Mouse (Mus musculus): ENCODE results near the gene Itpr1. TPM values are rescaled to one million over a fixed set of nuclear protein-coding genes. Genes with fewer than 3 reads are reported as not detected.

Itpr1 gene
- polyA plus RNA-seq, 1 experiment from 2014 or later: 5.0 TPM

GRCm38 (mm10) chr6:108248519-108248918 lies 35.6 kb downstream of the Itpr1 start:
- no peaks in the 10 kb centered on the region for H3K9me3 ChIP-seq
- H3K4me1 ChIP-seq (replicated peaks): peaks cover 13% of the 10 kb centered on the region
- H3K36me3 ChIP-seq: no peaks in the 10 kb centered on the region
- H3K27me3 ChIP-seq: no peaks in the 10 kb centered on the region
- H3K4me2 ChIP-seq: no peak overlapping the region
- H3K9ac ChIP-seq: no peak overlapping the region
- 43% methylated on average over 4 of the region's 4 CpGs for WGBS
- H3K4me3 ChIP-seq: no peak overlapping the region
- 0 out of 2 replicates have a peak overlapping the region, but pooled peaks have one; percentile 15 for H3K27ac ChIP-seq (replicated peaks)
- no peak; the same call in 1 of the 2 replicates for ATAC-seq (ENCODE audit: low FRiP score, low read depth)

GRCm38 (mm10) chr6:108249031-108249917 lies 36.4 kb downstream of the Itpr1 start:
- WGBS: 19% methylated on average over 9 of the region's 9 CpGs
- Histone ChIP-seq H3K27ac (replicated peaks) (peak overlapping the region; percentile 15; the same call in 1 of the 2 replicates), H3K36me3 (no peaks in the 10 kb centered on the region), H3K4me3 (no peak overlapping the region), H3K4me1 (replicated peaks) (peaks cover 13% of the 10 kb centered on the region), H3K27me3 (no peaks in the 10 kb centered on the region), H3K9ac (no peak overlapping the region), H3K9me3 (no peaks in the 10 kb centered on the region), H3K4me2 (no peak overlapping the region)
- peak; percentile 51; the same call in 1 of the 2 replicates for ATAC-seq (ENCODE audit: low FRiP score, low read depth)

GRCm38 (mm10) chr6:108249918-108250225 lies 37.0 kb downstream of the Itpr1 start:
- Histone ChIP-seq H3K4me1 (replicated peaks) (peaks cover 13% of the 10 kb centered on the region), H3K4me2 (no peak overlapping the region), H3K27me3 (no peaks in the 10 kb centered on the region), H3K4me3 (no peak overlapping the region), H3K9ac (no peak overlapping the region), H3K36me3 (no peaks in the 10 kb centered on the region), H3K9me3 (no peaks in the 10 kb centered on the region), H3K27ac (replicated peaks) (no peak overlapping the region)
- 35% methylated on average over 3 of the region's 3 CpGs for WGBS
- ATAC-seq (ENCODE audit: low FRiP score, low read depth): no peak

GRCm38 (mm10) chr6:108250416-108250815 lies 37.5 kb downstream of the Itpr1 start:
- no peak overlapping the region for H3K4me2 ChIP-seq
- no peaks in the 10 kb centered on the region for H3K27me3 ChIP-seq
- no peaks in the 10 kb centered on the region for H3K9me3 ChIP-seq
- H3K4me3 ChIP-seq: no peak overlapping the region
- WGBS: 75% methylated on average over 4 of the region's 4 CpGs
- H3K4me1 ChIP-seq (replicated peaks): peaks cover 13% of the 10 kb centered on the region
- no peak overlapping the region for H3K27ac ChIP-seq (replicated peaks)
- H3K36me3 ChIP-seq: no peaks in the 10 kb centered on the region
- H3K9ac ChIP-seq: no peak overlapping the region
- ATAC-seq (ENCODE audit: low FRiP score, low read depth): no peak

- Histone ChIP-seq H3K9ac (no peak overlapping the region), H3K4me2 (no peak overlapping the region), H3K27me3 (no peaks in the 10 kb centered on the region), H3K36me3 (no peaks in the 10 kb centered on the region), H3K27ac (replicated peaks) (no peak overlapping the region), H3K9me3 (no peaks in the 10 kb centered on the region), H3K4me3 (no peak overlapping the region), H3K4me1 (replicated peaks) (peaks cover 13% of the 10 kb centered on the region)
- WGBS: 74% methylated on average over 13 of the region's 13 CpGs
- no peak for ATAC-seq (ENCODE audit: low FRiP score, low read depth)
Measured at GRCm38 (mm10) chr6:108252565-108253360, 39.9 kb downstream of the Itpr1 start.

GRCm38 (mm10) chr6:108254132-108255064 lies 41.5 kb downstream of the Itpr1 start:
- Histone ChIP-seq H3K27me3 (no peaks in the 10 kb centered on the region), H3K4me2 (no peak overlapping the region), H3K27ac (replicated peaks) (no peak overlapping the region), H3K4me1 (replicated peaks) (peaks cover 3% of the 10 kb centered on the region), H3K9ac (no peak overlapping the region), H3K4me3 (no peak overlapping the region), H3K9me3 (no peaks in the 10 kb centered on the region), H3K36me3 (no peaks in the 10 kb centered on the region)
- 76% methylated on average over 9 of the region's 9 CpGs for WGBS
- ATAC-seq (ENCODE audit: low FRiP score, low read depth): no peak

- Histone ChIP-seq H3K9me3 (no peaks in the 10 kb centered on the region), H3K27ac (replicated peaks) (no peak overlapping the region), H3K9ac (no peak overlapping the region), H3K27me3 (no peaks in the 10 kb centered on the region), H3K36me3 (no peaks in the 10 kb centered on the region), H3K4me3 (no peak overlapping the region), H3K4me1 (replicated peaks) (no peaks in the 10 kb centered on the region), H3K4me2 (no peak overlapping the region)
- no peak for ATAC-seq (ENCODE audit: low FRiP score, low read depth)
- 72% methylated on average over 4 of the region's 4 CpGs for WGBS
Measured at GRCm38 (mm10) chr6:108255880-108256279, 43.0 kb downstream of the Itpr1 start.

GRCm38 (mm10) chr6:108257225-108257624 lies 44.3 kb downstream of the Itpr1 start:
- WGBS: 87% methylated on average over 3 of the region's 3 CpGs
- no peak for ATAC-seq (ENCODE audit: low FRiP score, low read depth)

GRCm38 (mm10) chr6:108258631-108259030 lies 45.7 kb downstream of the Itpr1 start:
- Histone ChIP-seq H3K4me1 (replicated peaks) (no peaks in the 10 kb centered on the region), H3K27me3 (no peaks in the 10 kb centered on the region), H3K27ac (replicated peaks) (no peak overlapping the region), H3K36me3 (no peaks in the 10 kb centered on the region), H3K4me2 (no peak overlapping the region), H3K9ac (no peak overlapping the region), H3K9me3 (no peaks in the 10 kb centered on the region), H3K4me3 (no peak overlapping the region)
- 43% methylated on average over 2 of the region's 2 CpGs for WGBS
- no peak for ATAC-seq (ENCODE audit: low FRiP score, low read depth)

More at GRCm38 (mm10) chr6:108257225-108257624, 44.3 kb downstream of the Itpr1 start:
- Histone ChIP-seq H3K4me3 (no peak overlapping the region), H3K36me3 (no peaks in the 10 kb centered on the region), H3K4me2 (no peak overlapping the region), H3K27me3 (no peaks in the 10 kb centered on the region), H3K9ac (no peak overlapping the region), H3K4me1 (replicated peaks) (no peaks in the 10 kb centered on the region), H3K9me3 (no peaks in the 10 kb centered on the region), H3K27ac (replicated peaks) (no peak overlapping the region)

- ATAC-seq (ENCODE audit: low FRiP score, low read depth): no peak
- Histone ChIP-seq H3K4me2 (no peak overlapping the region), H3K9ac (no peak overlapping the region), H3K4me3 (no peak overlapping the region), H3K4me1 (replicated peaks) (no peaks in the 10 kb centered on the region), H3K9me3 (no peaks in the 10 kb centered on the region), H3K27ac (replicated peaks) (no peak overlapping the region), H3K27me3 (no peaks in the 10 kb centered on the region), H3K36me3 (no peaks in the 10 kb centered on the region)
- WGBS: 23% methylated on average over 2 of the region's 2 CpGs
Measured at GRCm38 (mm10) chr6:108259671-108260070, 46.8 kb downstream of the Itpr1 start.

- Histone ChIP-seq H3K4me3 (no peak overlapping the region), H3K4me2 (no peak overlapping the region), H3K27ac (replicated peaks) (no peak overlapping the region), H3K27me3 (no peaks in the 10 kb centered on the region), H3K9me3 (no peaks in the 10 kb centered on the region), H3K9ac (no peak overlapping the region), H3K36me3 (no peaks in the 10 kb centered on the region), H3K4me1 (replicated peaks) (no peaks in the 10 kb centered on the region)
- no peak for ATAC-seq (ENCODE audit: low FRiP score, low read depth)
- 82% methylated on average over 3 of the region's 3 CpGs for WGBS
Measured at GRCm38 (mm10) chr6:108261506-108261905, 48.6 kb downstream of the Itpr1 start.
